Mouse (Mus musculus): ENCODE measurements around the gene Bbox1.

Bbox1 gene
- long read RNA-seq, experiment 1: 0 reads
- long read RNA-seq, experiment 2: 0 reads

GRCm38 (mm10) chr2:110314509-110315155, at the start of gene Bbox1:
Bbox1 (minus strand) TSS chr2:110314560.
- intact Hi-C loops (cut with DNase I): no loop called here

GRCm38 (mm10) chr2:110363855-110364254, 49.5 kb upstream of the Bbox1 start:
- intact Hi-C loops (cut with DNase I): no loop called here

DNA sequence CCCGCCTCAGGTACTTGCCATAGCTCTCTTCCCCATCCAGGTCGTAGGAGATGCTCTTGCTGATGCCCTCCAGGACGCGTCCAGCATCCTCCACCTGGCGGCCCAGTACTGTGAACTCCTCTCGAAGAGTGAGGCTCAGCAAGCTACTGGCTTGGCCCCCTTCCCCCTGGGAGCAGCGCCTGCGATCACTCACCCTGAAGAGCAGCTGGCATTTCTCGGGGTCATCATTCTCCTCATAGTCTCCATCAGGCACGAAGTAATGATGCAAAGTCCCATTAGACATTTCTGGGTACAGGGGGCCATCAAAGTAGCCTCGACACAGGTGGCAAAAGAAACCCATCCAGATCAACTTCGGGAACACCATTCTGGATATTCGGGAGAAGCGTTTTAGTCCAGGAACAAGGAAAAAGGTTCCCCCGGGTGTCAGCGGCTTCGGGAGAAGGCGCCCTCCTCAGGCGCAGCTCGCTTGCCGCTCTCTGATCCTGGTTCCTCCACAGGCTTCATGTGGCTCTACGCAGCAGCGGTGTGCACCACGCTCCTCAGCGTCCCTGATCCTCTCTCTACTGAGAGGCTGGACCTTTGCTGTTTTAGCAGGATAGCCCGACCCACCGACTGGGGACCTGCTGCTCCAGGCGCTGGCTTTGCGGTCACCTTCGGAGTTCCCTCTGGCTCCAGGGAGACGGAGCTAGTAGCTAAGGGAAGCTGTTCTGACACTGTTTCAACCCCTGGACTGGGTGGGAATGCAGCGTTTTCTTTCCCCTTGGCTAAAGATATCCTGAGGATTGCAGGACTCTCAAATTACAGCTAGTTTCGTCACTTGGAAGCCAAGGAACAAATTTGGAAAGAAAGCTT, 48.3 kb upstream of the Bbox1 start, which contains the start of gene Fibin:
Fibin (minus strand) TSS at position 752 of the 852 bp plus-strand sequence.
- intact Hi-C loops (cut with DNase I): no loop called here

- intact Hi-C loops (cut with DNase I): no loop called here
Observed at GRCm38 (mm10) chr2:110353302-110353970, 39.1 kb upstream of the Bbox1 start.

DNA sequence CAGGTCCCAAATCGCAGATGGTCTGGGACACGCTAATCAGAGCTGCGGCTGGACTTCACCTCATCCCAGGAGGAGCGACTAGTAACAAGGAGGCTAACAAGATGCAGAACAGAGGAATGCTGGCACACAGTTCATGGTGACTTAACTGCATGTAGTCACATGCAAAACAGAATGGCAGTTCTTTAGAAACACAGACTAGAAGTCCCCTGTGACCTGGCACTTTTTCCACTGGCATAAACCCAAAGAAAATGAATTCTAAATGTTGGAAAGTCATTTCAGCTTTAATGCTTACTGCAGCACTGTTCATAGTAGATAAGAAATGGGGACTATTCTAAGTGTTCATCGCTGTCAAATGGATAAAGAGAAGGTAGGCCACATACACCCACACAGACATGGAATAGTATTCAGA, 37.5 kb upstream of the Bbox1 start:
- intact Hi-C loops (cut with DNase I): no loop called here

DNA sequence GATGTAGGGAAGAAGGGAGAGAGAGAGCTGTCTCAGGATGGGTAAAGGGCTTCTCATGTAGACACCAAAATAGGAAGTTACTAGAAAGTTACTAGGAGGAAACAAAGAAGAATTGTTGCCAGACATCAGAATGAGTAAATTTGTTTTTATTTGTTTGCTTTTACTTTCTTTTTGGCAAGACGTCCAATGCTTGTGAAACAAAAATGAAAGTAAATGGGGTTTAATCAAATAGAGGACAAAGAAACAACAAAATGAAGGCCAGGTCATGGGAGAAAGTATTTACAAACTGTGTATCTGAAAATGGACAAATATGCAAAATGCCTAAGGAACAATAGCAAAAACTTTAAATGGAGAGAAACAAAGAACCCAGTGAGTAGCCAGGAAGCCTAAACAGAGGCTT, 37.0 kb upstream of the Bbox1 start:
- intact Hi-C loops (cut with DNase I): no loop called here

GRCm38 (mm10) chr2:110328953-110329352, 14.6 kb upstream of the Bbox1 start:
- intact Hi-C loops (cut with DNase I): no loop called here

GRCm38 (mm10) chr2:110319949-110320348, 5.6 kb upstream of the Bbox1 start:
- intact Hi-C loops (cut with DNase I): no loop called here

DNA sequence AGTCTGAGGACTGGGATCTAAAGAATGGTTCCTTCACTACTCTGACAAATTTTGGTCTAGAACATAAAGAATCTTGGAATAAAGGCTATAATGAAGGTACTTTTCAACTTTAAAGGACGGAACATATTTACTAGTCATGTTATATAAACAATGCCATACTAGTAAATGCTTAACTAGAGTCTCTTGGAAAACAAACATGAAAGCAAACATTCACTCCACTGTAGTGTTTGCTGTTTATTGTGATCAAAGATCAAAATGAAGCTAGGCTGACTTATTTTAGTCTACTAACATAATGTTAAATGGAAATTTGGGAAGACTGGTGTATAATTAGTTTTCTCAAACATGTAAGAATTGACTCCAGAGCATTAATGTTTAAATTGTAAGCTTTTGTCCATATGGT, 4.9 kb upstream of the Bbox1 start:
- intact Hi-C loops (cut with DNase I): no loop called here

DNA sequence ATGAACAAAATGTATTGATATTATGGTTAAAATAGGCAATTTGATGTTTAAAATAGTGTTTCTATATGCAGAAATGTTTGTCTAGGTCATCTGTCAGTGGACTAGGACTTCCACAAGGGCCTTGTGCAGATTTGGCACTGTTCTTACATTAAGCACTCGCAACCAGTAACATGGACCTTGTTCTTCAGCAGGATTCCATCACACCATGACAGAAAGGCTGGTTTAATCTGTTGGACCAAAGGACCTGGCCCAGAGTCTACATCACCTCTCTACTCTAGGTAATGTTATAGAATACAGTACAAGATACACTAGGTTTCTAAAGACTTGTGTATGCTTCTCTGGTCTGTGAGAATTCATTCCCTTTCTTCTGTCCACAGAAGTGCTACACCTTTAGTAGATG, 4.4 kb upstream of the Bbox1 start:
- intact Hi-C loops (cut with DNase I): no loop called here

DNA sequence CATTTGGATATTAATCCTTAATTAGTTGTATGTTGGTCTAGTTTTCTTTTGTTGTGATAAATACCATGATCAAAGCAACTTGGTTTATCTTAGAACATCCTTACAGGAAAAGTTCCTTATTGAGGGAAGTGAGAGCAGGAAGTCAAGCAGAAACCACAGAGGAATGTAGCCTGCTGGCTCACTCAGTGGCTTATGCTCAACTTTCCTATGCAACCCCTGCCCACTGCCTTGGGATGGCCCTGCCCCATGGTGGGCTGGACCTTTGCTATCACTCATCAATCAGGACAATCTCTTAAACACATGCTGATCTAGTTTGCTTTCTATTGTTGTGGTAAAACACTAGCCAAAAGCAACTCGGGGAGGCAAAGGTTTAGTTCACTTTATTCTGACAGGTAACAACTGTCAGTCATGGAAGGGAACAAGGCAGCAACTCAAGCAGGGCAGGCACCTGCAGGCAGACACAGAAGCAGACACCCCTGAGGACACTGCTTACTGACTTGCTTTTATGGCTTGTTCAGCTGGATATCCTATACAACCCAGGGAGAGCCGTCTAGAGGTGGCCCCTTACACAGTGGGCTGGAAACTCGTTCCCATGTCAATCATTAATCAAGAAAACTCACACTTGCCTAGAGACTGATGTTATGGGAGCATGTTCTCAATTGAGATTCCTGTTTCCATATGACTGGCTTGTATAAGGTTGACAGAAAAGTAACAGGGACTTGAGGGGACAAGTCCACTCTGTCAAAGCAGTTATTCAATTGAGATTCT, 1.9 kb upstream of the Bbox1 start:
- intact Hi-C loops (cut with DNase I): no loop called here

- intact Hi-C loops (cut with DNase I): no loop called here
Observed at GRCm38 (mm10) chr2:110314074-110314473, 286 bp downstream of the Bbox1 start.

- intact Hi-C loops (cut with DNase I): no loop called here
Observed at GRCm38 (mm10) chr2:110313305-110313824, 995 bp downstream of the Bbox1 start.

DNA sequence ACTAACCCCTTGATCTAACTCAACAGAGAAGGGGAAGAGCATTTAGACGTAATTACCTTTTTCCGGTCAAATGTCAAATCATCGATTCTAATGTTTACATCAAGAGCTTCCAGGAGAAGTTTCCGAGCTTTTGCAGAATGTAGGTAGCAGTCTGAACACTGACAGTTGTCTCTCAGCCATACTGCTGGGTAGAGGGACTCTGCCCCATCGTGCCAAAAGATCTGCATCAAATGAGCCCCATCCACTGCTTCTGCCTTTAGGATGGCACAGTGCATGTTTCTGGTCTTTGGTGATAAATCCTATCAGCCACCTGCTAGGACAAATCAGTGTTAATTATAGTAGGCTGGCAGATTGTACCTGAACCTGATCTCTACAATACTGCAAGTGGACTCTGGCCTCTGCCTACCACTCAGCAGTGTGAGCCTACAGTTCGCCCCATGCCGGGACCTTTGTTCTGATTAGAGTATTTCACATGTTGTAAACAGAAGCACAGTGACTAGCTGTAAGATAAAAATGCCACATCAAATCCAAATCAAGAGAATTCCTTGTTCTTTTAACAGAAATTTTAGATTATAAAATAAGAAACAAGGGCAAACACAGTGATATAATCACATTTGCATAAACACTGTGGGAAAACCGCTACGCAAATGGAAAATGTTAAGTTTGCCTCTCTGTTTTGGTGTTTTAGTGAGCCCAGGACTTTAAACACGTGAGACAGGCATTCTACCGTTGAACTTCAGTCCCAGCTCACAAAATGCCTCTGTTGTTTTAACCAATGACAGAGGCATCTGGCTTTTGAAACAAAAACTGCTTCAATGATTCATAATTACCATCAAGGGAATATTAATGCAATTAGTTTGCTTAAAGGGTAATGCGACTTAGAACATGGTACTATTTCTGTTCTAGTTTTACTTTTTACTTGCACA, 8.7 kb downstream of the Bbox1 start:
- intact Hi-C loops (cut with DNase I): no loop called here

- intact Hi-C loops (cut with DNase I): no loop called here
Observed at GRCm38 (mm10) chr2:110302261-110302660, 12.1 kb downstream of the Bbox1 start.

GRCm38 (mm10) chr2:110301314-110301713, 13.0 kb downstream of the Bbox1 start:
- intact Hi-C loops (cut with DNase I): no loop called here

GRCm38 (mm10) chr2:110294927-110295326, 19.4 kb downstream of the Bbox1 start:
- intact Hi-C loops (cut with DNase I): no loop called here

DNA sequence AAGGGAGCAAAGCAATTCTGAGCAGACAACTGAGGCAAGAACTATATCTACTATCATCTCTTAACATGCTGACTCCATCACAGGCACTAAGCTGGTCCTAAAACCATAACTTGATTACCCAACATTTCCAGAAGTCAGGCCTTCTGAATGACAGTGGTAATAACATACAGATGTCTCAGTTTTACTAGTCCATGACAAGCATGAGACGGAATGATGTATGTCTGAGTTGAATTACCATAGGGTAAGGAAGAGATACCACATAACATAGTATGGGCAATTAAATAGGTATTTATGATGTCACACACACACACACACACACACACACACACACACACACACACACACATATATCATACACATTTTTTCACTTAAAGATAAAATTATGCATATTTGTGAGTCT, 26.4 kb downstream of the Bbox1 start:
- intact Hi-C loops (cut with DNase I): no loop called here

GRCm38 (mm10) chr2:110285829-110286504, 28.4 kb downstream of the Bbox1 start:
- intact Hi-C loops (cut with DNase I): no loop called here
